Mouse (Mus musculus) urinary bladder, adult 18-20 months (tissue): ENCODE data around the gene Clec4a4.
"Not testable (repeated sequence)": the region's sequence is repeated elsewhere in the genome, so short reads cannot be mapped to it uniquely, and the experiment has no call there.

Experiments
- DNase-seq, 2 experiments: peaks; one replicate each; pipeline ENCODE4 v3.0.0; 2022; ENCODE audit warnings: low spot score in 2 of 2, mixed read lengths in 2 of 2

Gene Clec4a4

GRCm38 (mm10) chr6:122989876-122990437 is at the start of gene Clec4a4:
Clec4a4 (plus strand) TSS chr6:122990367.
- DNase-seq: no peak

- DNase-seq: no peak
Measured at GRCm38 (mm10) chr6:122946760-122947159, 43.4 kb upstream of the Clec4a4 start.

GRCm38 (mm10) chr6:122952401-122952800 is 37.8 kb upstream of the Clec4a4 start, which contains the start of gene Clec4a3:
Clec4a3 (plus strand) TSS chr6:122952515.
- DNase-seq: no peak

GRCm38 (mm10) chr6:122964562-122964961 is 25.6 kb upstream of the Clec4a4 start:
- no peak for DNase-seq

- DNase-seq: no peak
Measured at GRCm38 (mm10) chr6:122969048-122969447, 21.1 kb upstream of the Clec4a4 start.

GRCm38 (mm10) chr6:123004696-123005095 is 14.5 kb downstream of the Clec4a4 start:
- not testable (repeated sequence) for DNase-seq

GRCm38 (mm10) chr6:123005591-123005990 is 15.4 kb downstream of the Clec4a4 start:
- DNase-seq: no peak

GRCm38 (mm10) chr6:123049742-123050372 is 59.7 kb downstream of the Clec4a4 start, which contains the start of gene Clec4b1:
Clec4b1 (plus strand) TSS chr6:123049962.
- DNase-seq: no peak
